Mouse (Mus musculus): Measurements from ENCODE around the gene Gm20388. TPM values are rescaled to one million over a fixed set of nuclear protein-coding genes. Genes with fewer than 3 reads are reported as not detected.

Gm20388 gene
- polyA plus RNA-seq, 1 experiment from 2014 or later: not detected

GRCm38 (mm10) chr8:121921582-121921981, 2010.9 kb downstream of the Gm20388 start:
- no peak for ATAC-seq (ENCODE audit: low FRiP score, low TSS enrichment)
- WGBS: 76% methylated on average over 8 of the region's 8 CpGs
- no peak overlapping the region for H3K4me3 ChIP-seq (ENCODE audit: low read length)
- no peak overlapping the region for H3K4me2 ChIP-seq (replicated peaks; ENCODE audit: low read depth, low read length)
- no peak overlapping the region for H3K9ac ChIP-seq (ENCODE audit: low read depth, low read length)
- no peaks in the 10 kb centered on the region for H3K9me3 ChIP-seq (ENCODE audit: control insufficient read depth, low read length)
- H3K27me3 ChIP-seq (ENCODE audit: control insufficient read depth, insufficient read depth, low read length): no peaks in the 10 kb centered on the region
- peaks cover 16% of the 10 kb centered on the region for H3K4me1 ChIP-seq (ENCODE audit: control insufficient read depth, insufficient read depth, low read length)
- H3K27ac ChIP-seq (ENCODE audit: low read depth, low read length): peak overlapping the region; percentile 47; the same call in 1 of the 2 replicates
- no peaks in the 10 kb centered on the region for H3K36me3 ChIP-seq (ENCODE audit: control insufficient read depth, insufficient read depth, low read length)

- H3K9ac ChIP-seq (ENCODE audit: low read depth, low read length): no peak overlapping the region
- peak; percentile 33; the same call in 1 of the 2 replicates for ATAC-seq (ENCODE audit: low FRiP score, low TSS enrichment)
- no peaks in the 10 kb centered on the region for H3K27me3 ChIP-seq (ENCODE audit: control insufficient read depth, insufficient read depth, low read length)
- H3K36me3 ChIP-seq (ENCODE audit: control insufficient read depth, insufficient read depth, low read length): no peaks in the 10 kb centered on the region
- H3K9me3 ChIP-seq (ENCODE audit: control insufficient read depth, low read length): no peaks in the 10 kb centered on the region
- peaks cover 16% of the 10 kb centered on the region for H3K4me1 ChIP-seq (ENCODE audit: control insufficient read depth, insufficient read depth, low read length)
- H3K4me3 ChIP-seq (ENCODE audit: low read length): no peak overlapping the region
- 23% methylated on average over 8 of the region's 8 CpGs for WGBS
- H3K27ac ChIP-seq (ENCODE audit: low read depth, low read length): peak overlapping the region; percentile 47
- H3K4me2 ChIP-seq (replicated peaks; ENCODE audit: low read depth, low read length): no peak overlapping the region
Measured at GRCm38 (mm10) chr8:121922101-121922500, 2011.5 kb downstream of the Gm20388 start.

GRCm38 (mm10) chr8:121924681-121925080, 2014.0 kb downstream of the Gm20388 start:
- H3K4me2 ChIP-seq (replicated peaks; ENCODE audit: low read depth, low read length): no peak overlapping the region
- no peak overlapping the region for H3K9ac ChIP-seq (ENCODE audit: low read depth, low read length)
- no peak for ATAC-seq (ENCODE audit: low FRiP score, low TSS enrichment)
- H3K36me3 ChIP-seq (ENCODE audit: control insufficient read depth, insufficient read depth, low read length): no peaks in the 10 kb centered on the region
- H3K27ac ChIP-seq (ENCODE audit: low read depth, low read length): no peak overlapping the region
- H3K4me3 ChIP-seq (ENCODE audit: low read length): no peak overlapping the region
- WGBS: 86% methylated on average over 5 of the region's 5 CpGs
- H3K9me3 ChIP-seq (ENCODE audit: control insufficient read depth, low read length): no peaks in the 10 kb centered on the region
- no peaks in the 10 kb centered on the region for H3K27me3 ChIP-seq (ENCODE audit: control insufficient read depth, insufficient read depth, low read length)
- peaks cover 15% of the 10 kb centered on the region for H3K4me1 ChIP-seq (ENCODE audit: control insufficient read depth, insufficient read depth, low read length)

GRCm38 (mm10) chr8:121925624-121926023, 2015.0 kb downstream of the Gm20388 start:
- 30% methylated on average over 10 of the region's 10 CpGs for WGBS
- Histone ChIP-seq H3K4me1 (ENCODE audit: control insufficient read depth, insufficient read depth, low read length) (peaks cover 11% of the 10 kb centered on the region), H3K9me3 (ENCODE audit: control insufficient read depth, low read length) (no peaks in the 10 kb centered on the region), H3K27me3 (ENCODE audit: control insufficient read depth, insufficient read depth, low read length) (no peaks in the 10 kb centered on the region), H3K9ac (ENCODE audit: low read depth, low read length) (no peak overlapping the region), H3K4me2 (replicated peaks; ENCODE audit: low read depth, low read length) (no peak overlapping the region), H3K27ac (ENCODE audit: low read depth, low read length) (no peak overlapping the region), H3K36me3 (ENCODE audit: control insufficient read depth, insufficient read depth, low read length) (no peaks in the 10 kb centered on the region), H3K4me3 (ENCODE audit: low read length) (no peak overlapping the region)
- 0 out of 2 replicates have a peak, but pooled peaks have one; percentile 8 for ATAC-seq (ENCODE audit: low FRiP score, low TSS enrichment)

GRCm38 (mm10) chr8:121926266-121926665, 2015.6 kb downstream of the Gm20388 start:
- WGBS: 63% methylated on average over 8 of the region's 8 CpGs
- H3K27ac ChIP-seq (ENCODE audit: low read depth, low read length): no peak overlapping the region

GRCm38 (mm10) chr8:121927316-121927715, 2016.7 kb downstream of the Gm20388 start:
- no peak overlapping the region for H3K9ac ChIP-seq (ENCODE audit: low read depth, low read length)
- no peaks in the 10 kb centered on the region for H3K36me3 ChIP-seq (ENCODE audit: control insufficient read depth, insufficient read depth, low read length)
- 0 out of 2 replicates have a peak, but pooled peaks have one; percentile 66 for ATAC-seq (ENCODE audit: low FRiP score, low TSS enrichment)
- no peak overlapping the region for H3K4me3 ChIP-seq (ENCODE audit: low read length)
- 0 out of 2 replicates have a peak, but pooled peaks cover under 1% of the 10 kb centered on the region for H3K4me1 ChIP-seq (ENCODE audit: control insufficient read depth, insufficient read depth, low read length)
- H3K4me2 ChIP-seq (replicated peaks; ENCODE audit: low read depth, low read length): no peak overlapping the region
- WGBS: 37% methylated on average over 8 of the region's 8 CpGs
- H3K27me3 ChIP-seq (ENCODE audit: control insufficient read depth, insufficient read depth, low read length): no peaks in the 10 kb centered on the region
- no peak overlapping the region for H3K27ac ChIP-seq (ENCODE audit: low read depth, low read length)
- H3K9me3 ChIP-seq (ENCODE audit: control insufficient read depth, low read length): no peaks in the 10 kb centered on the region

More at GRCm38 (mm10) chr8:121926266-121926665, 2015.6 kb downstream of the Gm20388 start:
- Histone ChIP-seq H3K36me3 (ENCODE audit: control insufficient read depth, insufficient read depth, low read length) (no peaks in the 10 kb centered on the region), H3K4me2 (replicated peaks; ENCODE audit: low read depth, low read length) (no peak overlapping the region), H3K4me3 (ENCODE audit: low read length) (no peak overlapping the region), H3K27me3 (ENCODE audit: control insufficient read depth, insufficient read depth, low read length) (no peaks in the 10 kb centered on the region), H3K4me1 (ENCODE audit: control insufficient read depth, insufficient read depth, low read length) (peaks cover 11% of the 10 kb centered on the region), H3K9ac (ENCODE audit: low read depth, low read length) (no peak overlapping the region), H3K9me3 (ENCODE audit: control insufficient read depth, low read length) (no peaks in the 10 kb centered on the region)
- no peak for ATAC-seq (ENCODE audit: low FRiP score, low TSS enrichment)

- Histone ChIP-seq H3K36me3 (ENCODE audit: control insufficient read depth, insufficient read depth, low read length) (no peaks in the 10 kb centered on the region), H3K9me3 (ENCODE audit: control insufficient read depth, low read length) (no peaks in the 10 kb centered on the region), H3K4me1 (ENCODE audit: control insufficient read depth, insufficient read depth, low read length) (0 out of 2 replicates have a peak, but pooled peaks cover 4% of the 10 kb centered on the region), H3K9ac (ENCODE audit: low read depth, low read length) (no peak overlapping the region), H3K27ac (ENCODE audit: low read depth, low read length) (no peak overlapping the region), H3K27me3 (ENCODE audit: control insufficient read depth, insufficient read depth, low read length) (no peaks in the 10 kb centered on the region), H3K4me2 (replicated peaks; ENCODE audit: low read depth, low read length) (no peak overlapping the region), H3K4me3 (ENCODE audit: low read length) (no peak overlapping the region)
- 88% methylated on average over 4 of the region's 4 CpGs for WGBS
- ATAC-seq (ENCODE audit: low FRiP score, low TSS enrichment): no peak
Measured at GRCm38 (mm10) chr8:121930047-121930446, 2019.4 kb downstream of the Gm20388 start.

- no peak overlapping the region for H3K9ac ChIP-seq (ENCODE audit: low read depth, low read length)
- WGBS: 74% methylated on average over 7 of the region's 7 CpGs
- H3K4me3 ChIP-seq (ENCODE audit: low read length): no peak overlapping the region
- H3K27ac ChIP-seq (ENCODE audit: low read depth, low read length): no peak overlapping the region
- H3K9me3 ChIP-seq (ENCODE audit: control insufficient read depth, low read length): no peaks in the 10 kb centered on the region
- ATAC-seq (ENCODE audit: low FRiP score, low TSS enrichment): no peak
- H3K4me2 ChIP-seq (replicated peaks; ENCODE audit: low read depth, low read length): no peak overlapping the region
- 0 out of 2 replicates have a peak, but pooled peaks cover 5% of the 10 kb centered on the region for H3K4me1 ChIP-seq (ENCODE audit: control insufficient read depth, insufficient read depth, low read length)
- H3K36me3 ChIP-seq (ENCODE audit: control insufficient read depth, insufficient read depth, low read length): no peaks in the 10 kb centered on the region
- no peaks in the 10 kb centered on the region for H3K27me3 ChIP-seq (ENCODE audit: control insufficient read depth, insufficient read depth, low read length)
Measured at GRCm38 (mm10) chr8:121931571-121931970, 2020.9 kb downstream of the Gm20388 start.

- Histone ChIP-seq H3K36me3 (ENCODE audit: control insufficient read depth, insufficient read depth, low read length) (no peaks in the 10 kb centered on the region), H3K27me3 (ENCODE audit: control insufficient read depth, insufficient read depth, low read length) (no peaks in the 10 kb centered on the region; the same call in 1 of the 2 replicates), H3K4me1 (ENCODE audit: control insufficient read depth, insufficient read depth, low read length) (0 out of 2 replicates have a peak, but pooled peaks cover 5% of the 10 kb centered on the region), H3K4me2 (replicated peaks; ENCODE audit: low read depth, low read length) (no peak overlapping the region), H3K9ac (ENCODE audit: low read depth, low read length) (no peak overlapping the region), H3K9me3 (ENCODE audit: control insufficient read depth, low read length) (no peaks in the 10 kb centered on the region), H3K27ac (ENCODE audit: low read depth, low read length) (no peak overlapping the region), H3K4me3 (ENCODE audit: low read length) (no peak overlapping the region)
- 82% methylated on average over 12 of the region's 12 CpGs for WGBS
- no peak for ATAC-seq (ENCODE audit: low FRiP score, low TSS enrichment)
Measured at GRCm38 (mm10) chr8:121932026-121932667, 2021.5 kb downstream of the Gm20388 start.
